Comparison of ENCODE assay signal across 23 mouse cellular contexts in genomic region chr9:65422760-65423501, GRCm38 (mm10). TPM values are rescaled to one million over a fixed set of nuclear protein-coding genes. Genes with fewer than 3 reads are reported as not detected.
DNase-seq lines count a peak whose midpoint lies in the region.
"Had no signal": no experiment of that assay in that cellular context is flagged by ENCODE, and none has a peak within 500 bp of the region (broad histone marks: within the 10 kb centered on the region; RNA-seq: fewer than 3 reads in every experiment).

TSS of gene Slc51b (minus strand) at chr9:65422955.

- DNase-seq in adrenal gland, adult 2 months = peak; percentile 69
- DNase-seq in adrenal gland, postnatal 4 days (ENCODE audit: low spot score in 2 of 2) = no peak
- peak; percentile 29 for DNase-seq in adrenal gland, postnatal 25 days
- peak; percentile 77 to 79 for DNase-seq in kidney, adult 8-10 months
- DNase-seq in kidney, postnatal 36 days = peak; percentile 80 to 86
- DNase-seq in gastrocnemius, postnatal 25 days = no peak
- no peak for DNase-seq in lung, postnatal 10 days
- DNase-seq in layer of hippocampus, postnatal 10 days (ENCODE audit: low spot score in 2 of 2) = no peak
- DNase-seq: cerebellum, adult 9-11 months; lung, postnatal 14 days; right cerebral cortex, postnatal 14 days had no signal

RNA-seq across cellular contexts. Expression of gene Slc51b, which starts in this region (rescaled TPM):
- under 1 TPM in 1 of 2 experiments, not detected in 1; 0.43 TPM for total RNA-seq in adrenal gland, adult 2 months (2021)
- not detected in 2 replicates for polyA plus RNA-seq in adrenal gland, adult 2 months (2012; rRNA removed)
- 1 to 10 TPM; 1.4 to 2.4 TPM for total RNA-seq in adrenal gland, postnatal 4 days (2021)
- not detected in 2 replicates for total RNA-seq in adrenal gland, postnatal 25 days (2021)
- total RNA-seq in gastrocnemius, postnatal 25 days (2021) = not detected
- not detected for total RNA-seq in layer of hippocampus, postnatal 10 days (2021)
- total RNA-seq: CH12.LX; gastrocnemius, postnatal 4 days; heart, postnatal 25 days; layer of hippocampus, adult 18-20 months; left cerebral cortex, adult 2 months had no signal
- polyA plus RNA-seq: embryonic facial prominence, embryonic 14.5 days; forebrain, embryonic 11.5 days; heart, embryonic 11.5 days; hindbrain, embryonic 15.5 days; limb, embryonic 11.5 days; liver, embryonic 15.5 days; neural tube, embryonic 12.5 days had no signal

Comparison
In these comparisons a context has a peak if more than half of its experiments do, and no peak if none do; other contexts are left out.
1. Peak in DNase-seq in adrenal gland, adult 2 months; RNA of the gene not detected or under 1 TPM.
2. Peak in DNase-seq in adrenal gland, postnatal 25 days; RNA of the gene not detected or under 1 TPM.
3. DNase-seq: peak in kidney, adult 8-10 months (2 of 2) and kidney, postnatal 36 days (2 of 2); none in adrenal gland, postnatal 4 days (0 of 2), gastrocnemius, postnatal 25 days (single experiment), lung, postnatal 10 days (single experiment) and layer of hippocampus, postnatal 10 days (0 of 2).